In the genomic region with DNA sequence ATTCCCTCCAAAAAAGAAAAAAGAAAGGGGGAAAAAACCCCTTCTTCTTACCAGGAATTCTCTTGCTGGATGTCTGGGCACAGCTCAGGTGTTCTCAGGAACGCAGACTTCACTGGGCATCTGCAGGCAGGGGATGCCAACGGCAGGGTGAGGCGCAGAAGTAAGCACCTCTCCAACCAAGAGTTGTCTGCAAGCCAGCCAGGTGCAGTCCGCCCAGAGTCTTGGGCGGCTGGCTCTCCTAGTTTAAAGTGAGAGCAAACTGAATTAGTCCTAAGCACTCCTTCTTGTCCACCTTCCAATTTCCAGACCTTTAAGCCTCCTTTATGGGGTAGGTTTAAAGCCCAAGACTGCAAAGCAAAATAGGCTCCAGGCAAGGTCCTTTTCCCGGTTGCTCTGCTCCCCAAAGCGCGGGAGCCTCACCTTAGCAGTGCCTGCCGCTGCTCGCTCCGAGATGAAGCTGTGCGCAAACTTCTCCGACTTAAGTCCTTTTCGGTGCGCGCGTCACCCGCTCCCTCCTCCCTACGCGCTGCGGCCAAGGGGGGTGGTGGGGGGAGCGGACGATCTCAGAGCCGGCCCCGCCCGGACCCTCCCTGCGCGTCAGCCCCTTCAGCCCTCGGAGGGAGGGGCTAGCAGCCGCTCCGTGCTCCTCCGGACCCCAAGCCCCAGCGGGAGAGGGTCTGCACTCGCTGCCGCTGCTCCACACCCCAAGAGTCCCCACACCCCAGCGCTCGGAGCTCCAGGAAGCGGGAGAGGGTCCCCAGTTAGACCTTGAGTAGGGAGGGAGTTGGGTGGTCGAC, we compare ENCODE assay signal across 9 mouse cellular contexts. TPM values are rescaled to one million over a fixed set of nuclear protein-coding genes. Genes with fewer than 3 reads are reported as not detected.
A peak's percentile ranks its signal among the peaks of the same experiment; 100 is the strongest.
DNase-seq lines count a peak whose midpoint lies in the region; ATAC-seq and TF ChIP-seq lines count a peak whose summit lies in the region.
"Had no signal": no experiment of that assay in that cellular context is flagged by ENCODE, and none has a peak within 500 bp of the region (broad histone marks: within the 10 kb centered on the region; RNA-seq: fewer than 3 reads in every experiment).

No protein-coding gene starts in this region.

- H3K36me3 ChIP-seq in heart, embryonic 15.5 days, result no peaks in the 10 kb centered on the region
- no peaks in the 10 kb centered on the region for H3K36me3 ChIP-seq in embryonic facial prominence, embryonic 10.5 days (replicated peaks)
- H3K36me3 ChIP-seq in kidney, embryonic 16.5 days (ENCODE audit: insufficient read depth, low read length), result no peaks in the 10 kb centered on the region
- no peaks in the 10 kb centered on the region for H3K36me3 ChIP-seq in midbrain, embryonic 16.5 days (ENCODE audit: control insufficient read depth, insufficient read depth, low read length)
- H3K36me3 ChIP-seq in thymus, adult 2 months (ENCODE audit: control insufficient read depth, insufficient read depth, low read length), result no peaks in the 10 kb centered on the region
- H3K36me3 ChIP-seq: G1E had no signal

- no peak for TF ChIP-seq CTCF in thymus, adult 2 months (IDR thresholded peaks at IDR 0.05; ENCODE audit: borderline replicate concordance, control insufficient read depth, extremely low read depth, insufficient read depth, low read length, poor library complexity)

- peaks cover 49% of the 10 kb centered on the region for H3K27me3 ChIP-seq in heart, embryonic 15.5 days
- peaks cover 60% of the 10 kb centered on the region for H3K27me3 ChIP-seq in embryonic facial prominence, embryonic 10.5 days (replicated peaks; ENCODE audit: low read depth, poor library complexity, severe bottlenecking)
- peaks cover 41% of the 10 kb centered on the region for H3K27me3 ChIP-seq in kidney, embryonic 16.5 days (ENCODE audit: insufficient read depth, low read length)
- peaks cover 35% of the 10 kb centered on the region for H3K27me3 ChIP-seq in midbrain, embryonic 16.5 days (ENCODE audit: control insufficient read depth, insufficient read depth, low read depth, low read length)
- H3K27me3 ChIP-seq in thymus, adult 2 months (ENCODE audit: control insufficient read depth, insufficient read depth, low read length), result no peaks in the 10 kb centered on the region; the same call in 1 of the 2 replicates

- peaks cover 10% of the 10 kb centered on the region for H3K4me1 ChIP-seq in heart, embryonic 15.5 days (replicated peaks)
- peaks cover 13% of the 10 kb centered on the region for H3K4me1 ChIP-seq in embryonic facial prominence, embryonic 10.5 days
- H3K4me1 ChIP-seq in kidney, embryonic 16.5 days (ENCODE audit: insufficient read depth, low read length), result no peaks in the 10 kb centered on the region
- H3K4me1 ChIP-seq in midbrain, embryonic 16.5 days (ENCODE audit: control insufficient read depth, insufficient read depth, low read length), result peaks cover 7% of the 10 kb centered on the region
- H3K4me1 ChIP-seq in thymus, adult 2 months (replicated peaks; ENCODE audit: control insufficient read depth, insufficient read depth, low read length), result no peaks in the 10 kb centered on the region

- WGBS in heart, embryonic 15.5 days, result 0% methylated on average over 37 of the region's 39 CpGs
- WGBS in embryonic facial prominence, embryonic 10.5 days, result under 1% methylated on average over 39 of the region's 39 CpGs
- WGBS in kidney, embryonic 16.5 days, result under 1% methylated on average over 39 of the region's 39 CpGs
- 1% methylated on average over 29 of the region's 39 CpGs for WGBS in midbrain, embryonic 16.5 days
- 3% methylated on average over 39 of the region's 39 CpGs for WGBS in thymus, adult 2 months

- TF ChIP-seq POLR2A in thymus, adult 2 months (IDR thresholded peaks at IDR 0.05; ENCODE audit: control insufficient read depth, extremely low read depth, insufficient read depth, low read length, poor library complexity), result no peak

- no peak for DNase-seq in heart, postnatal 10 days
- peak; percentile 67 for DNase-seq in embryonic facial prominence, embryonic 10.5 days (ENCODE audit: low spot score)
- DNase-seq in c-Kit-positive CD71-positive TER-119-positive erythroid progenitor cells, embryonic 14.5 days (ENCODE audit: low spot score), result no peak
- no peak for DNase-seq in thymus, adult 2 months
- no peak for DNase-seq in gastrocnemius, postnatal 36 days

- H3K27ac ChIP-seq in heart, embryonic 15.5 days, result no peak overlapping the region
- H3K27ac ChIP-seq in embryonic facial prominence, embryonic 10.5 days (replicated peaks), result no peak overlapping the region; the same call in 1 of the 2 replicates
- H3K27ac ChIP-seq in kidney, embryonic 16.5 days (ENCODE audit: low read length), result no peak overlapping the region
- no peak overlapping the region for H3K27ac ChIP-seq in midbrain, embryonic 16.5 days (ENCODE audit: low read length)
- no peak overlapping the region for H3K27ac ChIP-seq in thymus, adult 2 months (ENCODE audit: control insufficient read depth, insufficient read depth, low read length)

- no peaks in the 10 kb centered on the region for H3K9me3 ChIP-seq in heart, embryonic 15.5 days (replicated peaks)
- H3K9me3 ChIP-seq in embryonic facial prominence, embryonic 10.5 days, result no peaks in the 10 kb centered on the region
- H3K9me3 ChIP-seq in kidney, embryonic 16.5 days (ENCODE audit: low read length), result no peaks in the 10 kb centered on the region
- no peaks in the 10 kb centered on the region for H3K9me3 ChIP-seq in midbrain, embryonic 16.5 days (replicated peaks; ENCODE audit: control insufficient read depth, low read length, poor library complexity, severe bottlenecking)
- H3K9me3 ChIP-seq: G1E had no signal

- ATAC-seq in heart, embryonic 15.5 days (replicated peaks; ENCODE audit: insufficient number of reproducible peaks, insufficient read depth, low FRiP score, low read depth), result no peak
- peak; percentile 76; the same call in 1 of the 2 replicates for ATAC-seq in kidney, embryonic 16.5 days (ENCODE audit: low FRiP score, low TSS enrichment)
- peak; percentile 64 for ATAC-seq in midbrain, embryonic 16.5 days

- intact Hi-C loops in heart, postnatal 10 days (cut with DNase I), result no loop called here
- intact Hi-C loops in gastrocnemius, postnatal 36 days (cut with DNase I), result no loop called here

- H3K9ac ChIP-seq in heart, embryonic 15.5 days, result no peak overlapping the region
- peak overlapping the region; percentile 35; the same call in 1 of the 2 replicates for H3K9ac ChIP-seq in kidney, embryonic 16.5 days (replicated peaks; ENCODE audit: low read length)
- peak overlapping the region; percentile 55; the same call in 1 of the 2 replicates for H3K9ac ChIP-seq in midbrain, embryonic 16.5 days (ENCODE audit: low read depth, low read length)

- peak overlapping the region; percentile 86 for H3K4me2 ChIP-seq in heart, embryonic 15.5 days
- peak overlapping the region; percentile 94 for H3K4me2 ChIP-seq in kidney, embryonic 16.5 days (replicated peaks; ENCODE audit: low read depth, low read length)
- H3K4me2 ChIP-seq in midbrain, embryonic 16.5 days (ENCODE audit: low read length), result peak overlapping the region; percentile 95

- H3K4me3 ChIP-seq in heart, embryonic 15.5 days, result peak overlapping the region; percentile 53
- H3K4me3 ChIP-seq in embryonic facial prominence, embryonic 10.5 days, result peak overlapping the region; percentile 67
- peak overlapping the region; percentile 56 for H3K4me3 ChIP-seq in kidney, embryonic 16.5 days (ENCODE audit: low read length)
- peak overlapping the region; percentile 52 for H3K4me3 ChIP-seq in midbrain, embryonic 16.5 days (ENCODE audit: low read depth, low read length)
- no peak overlapping the region for H3K4me3 ChIP-seq in thymus, adult 2 months (ENCODE audit: control insufficient read depth, insufficient read depth, low read length)

RNA-seq across cellular contexts. Expression of a gene that starts 1.1 kb away (rescaled TPM):
- polyA plus RNA-seq in heart, embryonic 15.5 days (2015; fragmentation: Nextera tagmentation; extraction: Ambion mirVana), result 0.13 and 0.21 TPM in 2 replicates
- not detected for total RNA-seq in heart, postnatal 10 days (2021)
- 0.15 and 0.40 TPM in 2 replicates for polyA plus RNA-seq in embryonic facial prominence, embryonic 10.5 days (2016; fragmentation: Nextera tagmentation; extraction: Ambion mirVana)
- polyA plus RNA-seq in kidney, embryonic 16.5 days (2015; fragmentation: Nextera tagmentation; extraction: Ambion mirVana), result 0.26 and 0.27 TPM in 2 replicates
- polyA plus RNA-seq in midbrain, embryonic 16.5 days (2015; fragmentation: Nextera tagmentation; extraction: Ambion mirVana), result 8.9 and 9.6 TPM in 2 replicates
- 0.31 and 0.41 TPM in 2 replicates for polyA plus RNA-seq in thymus, adult 2 months (2012; rRNA removed)
- under 1 TPM; 0.52 to 0.64 TPM for total RNA-seq in gastrocnemius, postnatal 36 days (2021)
- total RNA-seq: G1E had no signal
- polyA plus RNA-seq: G1E had no signal
